Mouse (Mus musculus) adrenal gland (tissue): ENCODE measurements around the gene Glt28d2.

ENCODE experiments used
- intact Hi-C: fragments of 180-260 bp; cut with DNase I; formaldehyde crosslinking; loops from one replicate; pipeline ENCODE4 v1.15.1; 2025

Glt28d2 gene

GRCm38 (mm10) chr3:85880687-85881086 lies 6.6 kb downstream of the Glt28d2 start:
- intact Hi-C loops, result no loop called here

- intact Hi-C loops, result no loop called here
Observed at GRCm38 (mm10) chr3:85880068-85880467, 7.2 kb downstream of the Glt28d2 start.

- intact Hi-C loops, result no loop called here
Observed at GRCm38 (mm10) chr3:85878911-85879310, 8.4 kb downstream of the Glt28d2 start.

GRCm38 (mm10) chr3:85863996-85864395 lies 23.3 kb downstream of the Glt28d2 start:
- intact Hi-C loops, result no loop called here

GRCm38 (mm10) chr3:85862886-85863285 lies 24.4 kb downstream of the Glt28d2 start:
- intact Hi-C loops, result no loop called here

- intact Hi-C loops, result no loop called here
Observed at GRCm38 (mm10) chr3:85860996-85861395, 26.3 kb downstream of the Glt28d2 start.

- intact Hi-C loops, result no loop called here
Observed at GRCm38 (mm10) chr3:85859311-85859710, 28.0 kb downstream of the Glt28d2 start.

GRCm38 (mm10) chr3:85858140-85859135 lies 28.9 kb downstream of the Glt28d2 start:
- intact Hi-C loops, result no loop called here

- intact Hi-C loops, result no loop called here
Observed at GRCm38 (mm10) chr3:85857083-85857482, 30.2 kb downstream of the Glt28d2 start.

GRCm38 (mm10) chr3:85855947-85856346 lies 31.4 kb downstream of the Glt28d2 start:
- intact Hi-C loops, result no loop called here

GRCm38 (mm10) chr3:85855043-85855442 lies 32.3 kb downstream of the Glt28d2 start:
- intact Hi-C loops, result no loop called here

GRCm38 (mm10) chr3:85854143-85854542 lies 33.2 kb downstream of the Glt28d2 start:
- intact Hi-C loops, result no loop called here

GRCm38 (mm10) chr3:85853715-85854114 lies 33.6 kb downstream of the Glt28d2 start:
- intact Hi-C loops, result no loop called here

- intact Hi-C loops, result no loop called here
Observed at GRCm38 (mm10) chr3:85850079-85850478, 37.2 kb downstream of the Glt28d2 start.

GRCm38 (mm10) chr3:85846316-85846715 lies 41.0 kb downstream of the Glt28d2 start:
- intact Hi-C loops, result no loop called here

- intact Hi-C loops, result no loop called here
Observed at GRCm38 (mm10) chr3:85845341-85845740, 42.0 kb downstream of the Glt28d2 start.

GRCm38 (mm10) chr3:85842881-85843218 lies 44.5 kb downstream of the Glt28d2 start:
- intact Hi-C loops, result no loop called here

- intact Hi-C loops, result no loop called here
Observed at GRCm38 (mm10) chr3:85842177-85842880, 45.0 kb downstream of the Glt28d2 start.

GRCm38 (mm10) chr3:85841454-85842176 lies 45.7 kb downstream of the Glt28d2 start:
- intact Hi-C loops, result no loop called here

- intact Hi-C loops, result no loop called here
Observed at GRCm38 (mm10) chr3:85833627-85834026, 53.7 kb downstream of the Glt28d2 start.

- intact Hi-C loops, result no loop called here
Observed at GRCm38 (mm10) chr3:85832490-85833155, 54.7 kb downstream of the Glt28d2 start.
